Mouse (Mus musculus) lung, postnatal 36 days (tissue): ENCODE results near the gene Mpig6b.

ENCODE experiments used
- DNase-seq: peaks from one replicate; pipeline ENCODE4 v3.0.0; 2022; ENCODE audit warnings: mixed read lengths

The Mpig6b gene

GRCm38 (mm10) chr17:35058911-35059892 lies 6.8 kb downstream of the Mpig6b start, which contains the start of gene Ddah2:
Ddah2 (plus strand) TSS chr17:35059035.
- DNase-seq: peak; percentile 96

GRCm38 (mm10) chr17:35058316-35058715 lies 7.7 kb downstream of the Mpig6b start:
- no peak for DNase-seq

GRCm38 (mm10) chr17:35057090-35057489 lies 8.9 kb downstream of the Mpig6b start:
- no peak for DNase-seq

- peak; percentile 59 for DNase-seq
Measured at GRCm38 (mm10) chr17:35055691-35056495, 10.1 kb downstream of the Mpig6b start.

GRCm38 (mm10) chr17:35052271-35052798 lies 13.6 kb downstream of the Mpig6b start:
- no peak for DNase-seq

GRCm38 (mm10) chr17:35051156-35052086 lies 14.6 kb downstream of the Mpig6b start:
- DNase-seq: peak; percentile 93

GRCm38 (mm10) chr17:35050126-35050750 lies 15.7 kb downstream of the Mpig6b start:
- DNase-seq: peak; percentile 90

GRCm38 (mm10) chr17:35049561-35050016 lies 16.4 kb downstream of the Mpig6b start, which contains the start of gene Clic1:
Clic1 (plus strand) TSS chr17:35049966.
- DNase-seq: peak; percentile 74

- no peak for DNase-seq
Measured at GRCm38 (mm10) chr17:35048932-35049440, 17.0 kb downstream of the Mpig6b start.

GRCm38 (mm10) chr17:35048149-35048931 lies 17.6 kb downstream of the Mpig6b start:
- peak; percentile 51 for DNase-seq

- peak; percentile 56 for DNase-seq
Measured at GRCm38 (mm10) chr17:35047688-35048087, 18.3 kb downstream of the Mpig6b start.

GRCm38 (mm10) chr17:35046681-35047455 lies 19.1 kb downstream of the Mpig6b start, which contains the start of gene Msh5:
Msh5 (minus strand) TSS chr17:35046745.
- peak; percentile 99 for DNase-seq

GRCm38 (mm10) chr17:35045807-35046680 lies 19.9 kb downstream of the Mpig6b start:
- DNase-seq: no peak

- no peak for DNase-seq
Measured at GRCm38 (mm10) chr17:35044904-35045806, 20.8 kb downstream of the Mpig6b start.

GRCm38 (mm10) chr17:35043794-35044193 lies 22.2 kb downstream of the Mpig6b start:
- no peak for DNase-seq

- no peak for DNase-seq
Measured at GRCm38 (mm10) chr17:35039121-35039873, 26.7 kb downstream of the Mpig6b start.
